Mouse (Mus musculus) cerebellum, postnatal 14 days (tissue): Measurements from ENCODE around the gene Arhgap40.
A peak's percentile ranks its signal among the peaks of the same experiment; 100 is the strongest.

Experiments
- DNase-seq, 2 experiments: peaks; one replicate each; pipeline ENCODE4 v3.0.0; 2021; ENCODE audit warnings: mixed read lengths in 2 of 2

The Arhgap40 gene

GRCm38 (mm10) chr2:158512528-158512927 is at the start of gene Arhgap40:
TSS of gene Arhgap40 (plus strand) at chr2:158512796.
- no peak for DNase-seq

GRCm38 (mm10) chr2:158474159-158474558 is 38.4 kb upstream of the Arhgap40 start:
- no peak for DNase-seq

- no peak for DNase-seq
Measured at GRCm38 (mm10) chr2:158477640-158478039, 35.0 kb upstream of the Arhgap40 start.

- no peak for DNase-seq
Measured at GRCm38 (mm10) chr2:158498457-158498856, 14.1 kb upstream of the Arhgap40 start.

- no peak for DNase-seq
Measured at GRCm38 (mm10) chr2:158501836-158502812, 10.5 kb upstream of the Arhgap40 start, which contains the start of gene Adig. TSS of gene Adig (plus strand) at chr2:158502612.

GRCm38 (mm10) chr2:158503226-158503625 is 9.4 kb upstream of the Arhgap40 start:
- DNase-seq, result no peak

GRCm38 (mm10) chr2:158503671-158504070 is 8.9 kb upstream of the Arhgap40 start:
- DNase-seq, result no peak

- DNase-seq, result no peak
Measured at GRCm38 (mm10) chr2:158506475-158506874, 6.1 kb upstream of the Arhgap40 start.

GRCm38 (mm10) chr2:158507046-158507445 is 5.5 kb upstream of the Arhgap40 start:
- no peak for DNase-seq

- DNase-seq, result peak in 1 of 2 experiments; percentile 41
Measured at GRCm38 (mm10) chr2:158510665-158511064, 1.9 kb upstream of the Arhgap40 start.

- DNase-seq, result no peak
Measured at GRCm38 (mm10) chr2:158513821-158514336, 1.3 kb downstream of the Arhgap40 start.

GRCm38 (mm10) chr2:158518583-158518982 is 6.0 kb downstream of the Arhgap40 start:
- no peak for DNase-seq

- no peak for DNase-seq
Measured at GRCm38 (mm10) chr2:158519071-158519470, 6.5 kb downstream of the Arhgap40 start.

GRCm38 (mm10) chr2:158519800-158520199 is 7.2 kb downstream of the Arhgap40 start:
- DNase-seq, result no peak

- DNase-seq, result no peak
Measured at GRCm38 (mm10) chr2:158523060-158523459, 10.5 kb downstream of the Arhgap40 start.

GRCm38 (mm10) chr2:158524129-158524860 is 11.7 kb downstream of the Arhgap40 start:
- peak; percentile 39 to 58 for DNase-seq

- peak; percentile 82 to 85 for DNase-seq
Measured at GRCm38 (mm10) chr2:158534090-158534489, 21.5 kb downstream of the Arhgap40 start.

GRCm38 (mm10) chr2:158534559-158534958 is 22.0 kb downstream of the Arhgap40 start:
- no peak for DNase-seq

GRCm38 (mm10) chr2:158539433-158540305 is 27.1 kb downstream of the Arhgap40 start:
- peak in 1 of 2 experiments; percentile 46 for DNase-seq

GRCm38 (mm10) chr2:158541286-158541685 is 28.7 kb downstream of the Arhgap40 start:
- no peak for DNase-seq

GRCm38 (mm10) chr2:158545266-158545665 is 32.7 kb downstream of the Arhgap40 start:
- no peak for DNase-seq

- peak; percentile 84 to 89 for DNase-seq
Measured at GRCm38 (mm10) chr2:158546751-158547150, 34.2 kb downstream of the Arhgap40 start.
